Mouse (Mus musculus) heart, postnatal 14 days (tissue): ENCODE data around the gene Gm13102. TPM values are rescaled to one million over a fixed set of nuclear protein-coding genes. Genes with fewer than 3 reads are reported as not detected.
"Not testable (repeated sequence)": the region's sequence is repeated elsewhere in the genome, so short reads cannot be mapped to it uniquely, and the experiment has no call there.

ENCODE experiments used
- DNase-seq, 2 experiments: peaks; one replicate each; pipeline ENCODE4 v3.0.0; 2021 to 2022
- intact Hi-C: fragments of 180-260 bp; cut with DNase I; formaldehyde crosslinking; loops from one replicate; pipeline ENCODE4 v1.15.1; 2025
- long read RNA-seq, 2 experiments: library from polyadenylated mRNA; stranded (forward); transcript quantifications; one replicate each; pipeline ENCODE4 v2.0.0; 2021
- total RNA-seq, 2 experiments: library from RNA; stranded (reverse); gene quantifications; 2 replicates each; pipeline ENCODE4 v1.2.3; 2021

Gm13102 gene
- total RNA-seq = not detected
- long read RNA-seq, experiment 1 = 0 reads
- long read RNA-seq, experiment 2 = 0 reads

DNA sequence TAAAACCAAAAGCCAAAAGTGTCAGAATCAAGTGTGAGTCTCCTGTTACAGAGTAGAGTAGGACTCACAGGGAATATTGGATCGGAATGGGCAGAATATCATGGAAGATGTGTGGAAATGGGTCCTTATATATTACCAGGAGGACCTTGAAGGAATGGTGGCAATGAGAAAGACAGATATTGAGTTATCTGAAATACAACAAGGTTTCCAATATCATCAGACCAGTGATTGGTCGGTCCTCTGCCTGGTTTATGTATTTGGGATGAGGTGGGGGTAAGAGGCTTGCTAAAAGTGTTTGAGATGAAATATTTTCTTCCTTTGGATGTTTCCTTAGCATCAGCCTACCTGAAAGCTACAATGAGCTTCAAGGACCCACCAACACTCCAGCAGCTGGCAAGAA is at the start of gene Gm13102:
Gm13102 (plus strand) TSS at position 301 of the 400 bp plus-strand sequence.
- intact Hi-C loops, DNase-seq: not testable (repeated sequence)

DNA sequence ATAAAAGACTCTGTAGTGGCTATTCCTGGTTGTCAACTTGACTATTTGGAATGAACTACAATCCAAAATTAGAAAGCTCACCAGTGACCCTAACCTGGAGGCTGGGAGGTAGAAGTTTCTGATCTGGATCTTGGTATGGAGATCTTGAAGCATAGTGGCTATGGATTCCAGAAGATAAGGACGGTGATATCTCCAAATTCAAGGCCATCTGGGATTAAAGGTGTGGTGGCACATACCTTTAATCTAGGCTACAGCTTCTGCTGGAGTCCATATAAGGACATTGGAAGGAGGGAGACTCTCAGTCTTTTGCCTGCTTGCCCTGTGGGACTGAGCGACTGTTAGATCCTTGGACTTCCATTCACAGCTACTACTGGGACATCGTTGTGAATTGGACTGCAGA is 47.4 kb upstream of the Gm13102 start, which contains the start of gene Pramel4:
Pramel4 (plus strand) TSS at position 301 of the 400 bp plus-strand sequence.
- intact Hi-C loops = loop anchor here (5.0 kb wide), 1 partner anchor 78 kb away; no protein-coding TSS in a partner anchor
- DNase-seq = not testable (repeated sequence)

Other genes with a start within 250 kb of the Gm13102 start
- gene Pramef6, start 206.1 kb upstream of the Gm13102 start, total RNA-seq = not detected
- not detected for gene Pramef25, start 155.5 kb upstream of the Gm13102 start, total RNA-seq
- gene Gm13101, start 139.5 kb upstream of the Gm13102 start, total RNA-seq = not detected
- gene Pramef17, start 112.1 kb upstream of the Gm13102 start, total RNA-seq = not detected
- gene Pramel4, start 47.3 kb upstream of the Gm13102 start, total RNA-seq = not detected
- gene Oog3, start 56.2 kb downstream of the Gm13102 start, total RNA-seq = not detected
- gene Oog2, start 84.2 kb downstream of the Gm13102 start, total RNA-seq = not detected
- not detected for gene C87977, start 106.8 kb downstream of the Gm13102 start, total RNA-seq
- gene Pramel5, start 174.0 kb downstream of the Gm13102 start, total RNA-seq = not detected
- gene Gm13128, start 223.8 kb downstream of the Gm13102 start, total RNA-seq = not detected